Mouse (Mus musculus): ENCODE results near the gene Plin5. TPM values are rescaled to one million over a fixed set of nuclear protein-coding genes. Genes with fewer than 3 reads are reported as not detected.
"Not testable (repeated sequence)": the region's sequence is repeated elsewhere in the genome, so short reads cannot be mapped to it uniquely, and the experiment has no call there.

The Plin5 gene
- total RNA-seq, 2 experiments from 2014 or later, result 102 to 111 TPM

GRCm38 (mm10) chr17:56107736-56108135 lies 9.7 kb downstream of the Plin5 start:
- peak; percentile 32 for DNase-seq

- DNase-seq, result peak; percentile 11
These were observed 10.4 kb downstream of the Plin5 start for GRCm38 (mm10) chr17:56106981-56107380.

- DNase-seq, result not testable (repeated sequence)
These were observed 11.0 kb downstream of the Plin5 start for GRCm38 (mm10) chr17:56106436-56106835.

GRCm38 (mm10) chr17:56104821-56105220 lies 12.6 kb downstream of the Plin5 start:
- peak; percentile 5 for DNase-seq

GRCm38 (mm10) chr17:56103465-56104285 lies 13.7 kb downstream of the Plin5 start:
- peak; percentile 27 for DNase-seq

- DNase-seq, result no peak
These were observed 14.5 kb downstream of the Plin5 start for GRCm38 (mm10) chr17:56102927-56103326.

- DNase-seq, result no peak
These were observed 15.2 kb downstream of the Plin5 start for GRCm38 (mm10) chr17:56102158-56102557.

- DNase-seq, result no peak
These were observed 16.6 kb downstream of the Plin5 start for GRCm38 (mm10) chr17:56100811-56101210.

GRCm38 (mm10) chr17:56098711-56099572 lies 18.5 kb downstream of the Plin5 start:
- DNase-seq, result peak; percentile 53

- no peak for DNase-seq
These were observed 19.2 kb downstream of the Plin5 start for GRCm38 (mm10) chr17:56098180-56098579.

GRCm38 (mm10) chr17:56096883-56097282 lies 20.5 kb downstream of the Plin5 start:
- DNase-seq, result no peak

- DNase-seq, result no peak
These were observed 24.6 kb downstream of the Plin5 start for GRCm38 (mm10) chr17:56092794-56093193.

- DNase-seq, result no peak
These were observed 25.1 kb downstream of the Plin5 start for GRCm38 (mm10) chr17:56092312-56092711.

- DNase-seq, result no peak
These were observed 36.4 kb downstream of the Plin5 start for GRCm38 (mm10) chr17:56080781-56081585.

- no peak for DNase-seq
These were observed 37.5 kb downstream of the Plin5 start for GRCm38 (mm10) chr17:56079921-56080320.

GRCm38 (mm10) chr17:56078880-56079795 lies 38.3 kb downstream of the Plin5 start, which contains the start of gene Hdgfl2:
Gene Hdgfl2, plus strand, starts transcription at chr17:56079634.
- DNase-seq, result peak; percentile 99

- not testable (repeated sequence) for DNase-seq
These were observed 39.0 kb downstream of the Plin5 start for GRCm38 (mm10) chr17:56078361-56078760.

GRCm38 (mm10) chr17:56077523-56077922 lies 39.9 kb downstream of the Plin5 start:
- no peak for DNase-seq

- peak; percentile 98 for DNase-seq
These were observed 42.6 kb downstream of the Plin5 start, which contains the start of gene Ubxn6 for GRCm38 (mm10) chr17:56074827-56075208. Gene Ubxn6, minus strand, starts transcription at chr17:56075028.

GRCm38 (mm10) chr17:56074097-56074826 lies 43.1 kb downstream of the Plin5 start:
- peak; percentile 93 for DNase-seq

All from adrenal gland, postnatal 10 days (tissue).